Mouse (Mus musculus): ENCODE results near the gene Tlr5. TPM values are rescaled to one million over a fixed set of nuclear protein-coding genes. Genes with fewer than 3 reads are reported as not detected.

Gene Tlr5
- polyA plus RNA-seq, 1 experiment, result 2.7 TPM

GRCm38 (mm10) chr1:182961076-182961475 is 6.5 kb downstream of the Tlr5 start:
- Histone ChIP-seq H3K4me3 (ENCODE audit: insufficient read depth, low read length) (no peak overlapping the region), H3K4me1 (ENCODE audit: control insufficient read depth, insufficient read depth, low read length) (peaks cover 14% of the 10 kb centered on the region), H3K27ac (ENCODE audit: insufficient read depth, low read depth, low read length) (no peak overlapping the region)
- TF ChIP-seq POLR2A (IDR thresholded peaks at IDR 0.05; ENCODE audit: borderline replicate concordance, low read depth, low read length), result no peak
- TF ChIP-seq CTCF (IDR thresholded peaks at IDR 0.05; ENCODE audit: low read depth, low read length), result no peak

DNA sequence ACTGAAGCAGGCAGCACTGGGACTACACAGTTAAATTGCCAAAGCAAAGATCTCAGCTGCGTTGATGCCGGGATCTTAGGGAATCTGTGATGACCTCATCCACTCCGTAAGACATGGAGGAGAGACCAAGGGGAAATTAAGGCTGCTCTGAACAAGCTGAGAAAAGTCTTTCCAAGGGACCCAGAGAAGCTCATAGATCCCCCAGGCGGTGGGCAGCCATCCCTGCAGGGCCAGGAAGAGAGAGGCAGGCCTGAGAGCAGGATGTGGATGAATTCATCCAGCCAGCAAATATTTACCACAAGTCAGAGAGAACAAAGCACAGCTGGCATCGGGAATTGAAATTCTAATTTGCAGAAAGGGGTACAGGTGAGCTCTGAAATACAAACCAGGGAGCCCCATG is 8.7 kb downstream of the Tlr5 start:
- peaks cover 14% of the 10 kb centered on the region for H3K4me1 ChIP-seq (ENCODE audit: control insufficient read depth, insufficient read depth, low read length)
- H3K27ac ChIP-seq (ENCODE audit: insufficient read depth, low read depth, low read length), result no peak overlapping the region
- TF ChIP-seq POLR2A (IDR thresholded peaks at IDR 0.05; ENCODE audit: borderline replicate concordance, low read depth, low read length) (no peak), CTCF (IDR thresholded peaks at IDR 0.05; ENCODE audit: low read depth, low read length) (no peak)
- no peak overlapping the region for H3K4me3 ChIP-seq (ENCODE audit: insufficient read depth, low read length)

DNA sequence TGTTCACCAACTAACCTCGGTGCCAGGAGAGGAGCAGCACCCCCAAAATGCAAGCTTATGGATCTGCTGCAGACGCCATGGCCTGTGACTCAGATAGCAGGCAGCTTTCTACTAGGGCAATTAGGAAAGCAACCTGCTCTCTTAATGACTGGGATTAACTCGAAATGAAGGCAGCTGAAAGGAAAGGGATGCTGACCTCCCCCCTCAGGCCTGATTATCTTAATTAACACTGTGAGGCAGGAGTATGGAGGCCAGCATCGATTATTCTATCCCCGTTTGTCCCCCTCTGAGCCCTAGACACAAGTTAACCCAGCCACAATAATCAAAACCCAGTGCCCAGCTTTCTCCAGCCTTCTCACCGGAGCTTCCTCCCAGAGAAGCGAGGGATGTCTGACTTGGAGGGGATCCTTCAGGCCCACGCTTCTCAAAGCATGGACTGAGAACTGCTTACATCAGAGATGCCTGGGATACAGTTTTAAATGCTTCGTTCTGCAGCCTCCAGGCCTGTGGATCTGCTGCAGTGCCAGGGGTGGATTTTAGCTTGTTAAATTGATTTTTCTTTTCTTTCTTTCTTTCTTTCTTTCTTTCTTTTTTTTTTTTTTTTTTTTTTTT is 10.4 kb downstream of the Tlr5 start:
- Histone ChIP-seq H3K4me1 (ENCODE audit: control insufficient read depth, insufficient read depth, low read length) (peaks cover 7% of the 10 kb centered on the region), H3K4me3 (ENCODE audit: insufficient read depth, low read length) (no peak overlapping the region), H3K27ac (ENCODE audit: insufficient read depth, low read depth, low read length) (no peak overlapping the region)
- TF ChIP-seq POLR2A (IDR thresholded peaks at IDR 0.05; ENCODE audit: borderline replicate concordance, low read depth, low read length), result no peak
- TF ChIP-seq CTCF (IDR thresholded peaks at IDR 0.05; ENCODE audit: low read depth, low read length), result no peak

DNA sequence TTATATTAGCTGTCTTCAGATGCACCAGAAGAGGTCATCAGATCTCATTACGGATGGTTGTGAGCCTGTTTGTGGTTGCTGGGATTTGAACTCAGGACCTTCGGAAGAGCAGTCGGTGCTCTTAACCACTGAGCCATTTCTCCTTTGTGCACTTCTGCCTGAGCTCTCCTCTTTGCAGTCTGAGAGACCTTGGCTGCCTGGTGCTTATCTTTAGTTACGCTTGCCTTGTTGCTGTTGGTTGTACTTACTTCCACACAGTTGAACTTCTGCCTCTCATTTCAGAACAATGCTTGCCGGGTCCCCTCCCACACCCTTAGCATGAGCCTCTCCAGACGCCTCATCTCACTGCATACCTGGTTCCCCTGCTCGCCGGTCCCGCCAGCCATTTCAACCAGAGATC is 14.1 kb downstream of the Tlr5 start:
- H3K4me1 ChIP-seq (ENCODE audit: control insufficient read depth, insufficient read depth, low read length), result no peaks in the 10 kb centered on the region
- TF ChIP-seq CTCF (IDR thresholded peaks at IDR 0.05; ENCODE audit: low read depth, low read length), result no peak
- no peak for TF ChIP-seq POLR2A (IDR thresholded peaks at IDR 0.05; ENCODE audit: borderline replicate concordance, low read depth, low read length)
- no peak overlapping the region for H3K4me3 ChIP-seq (ENCODE audit: insufficient read depth, low read length)
- no peak overlapping the region for H3K27ac ChIP-seq (ENCODE audit: insufficient read depth, low read depth, low read length)

DNA sequence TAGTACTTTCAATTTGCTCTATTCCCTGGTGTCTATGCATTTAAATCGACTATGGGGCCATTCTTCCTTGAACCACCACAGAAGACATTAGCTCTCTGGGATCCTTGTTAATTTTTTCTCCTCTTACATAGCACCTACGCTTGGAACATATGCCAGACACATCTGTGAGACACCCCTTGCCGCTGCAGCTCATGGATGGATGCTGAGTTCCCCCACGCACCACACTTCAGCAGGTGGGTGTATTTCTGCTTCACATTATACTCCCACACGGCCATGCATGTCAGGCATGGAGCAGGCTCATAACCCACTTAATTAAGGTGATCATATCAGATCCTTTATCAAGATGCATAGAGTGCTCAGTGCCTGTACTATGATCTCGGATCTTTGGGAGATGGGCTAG is 17.7 kb downstream of the Tlr5 start:
- Histone ChIP-seq H3K27ac (ENCODE audit: insufficient read depth, low read depth, low read length) (no peak overlapping the region), H3K4me1 (ENCODE audit: control insufficient read depth, insufficient read depth, low read length) (no peaks in the 10 kb centered on the region), H3K4me3 (ENCODE audit: insufficient read depth, low read length) (no peak overlapping the region)
- no peak for TF ChIP-seq CTCF (IDR thresholded peaks at IDR 0.05; ENCODE audit: low read depth, low read length)
- TF ChIP-seq POLR2A (IDR thresholded peaks at IDR 0.05; ENCODE audit: borderline replicate concordance, low read depth, low read length), result no peak

DNA sequence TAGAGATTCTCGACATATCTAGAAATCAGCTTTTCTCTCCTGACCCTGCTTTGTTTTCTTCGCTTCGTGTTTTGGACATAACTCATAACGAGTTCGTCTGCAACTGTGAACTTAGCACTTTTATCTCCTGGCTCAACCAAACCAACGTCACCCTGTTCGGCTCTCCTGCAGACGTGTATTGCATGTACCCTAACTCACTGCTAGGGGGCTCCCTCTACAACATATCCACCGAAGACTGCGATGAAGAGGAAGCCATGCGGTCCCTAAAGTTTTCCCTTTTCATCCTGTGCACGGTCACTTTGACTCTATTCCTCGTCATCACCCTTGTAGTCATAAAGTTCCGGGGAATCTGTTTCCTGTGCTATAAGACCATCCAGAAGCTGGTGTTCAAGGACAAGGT is 20.2 kb downstream of the Tlr5 start:
- Histone ChIP-seq H3K27ac (ENCODE audit: insufficient read depth, low read depth, low read length) (no peak overlapping the region), H3K4me1 (ENCODE audit: control insufficient read depth, insufficient read depth, low read length) (no peaks in the 10 kb centered on the region), H3K4me3 (ENCODE audit: insufficient read depth, low read length) (no peak overlapping the region)
- TF ChIP-seq CTCF (IDR thresholded peaks at IDR 0.05; ENCODE audit: low read depth, low read length), result no peak
- no peak for TF ChIP-seq POLR2A (IDR thresholded peaks at IDR 0.05; ENCODE audit: borderline replicate concordance, low read depth, low read length)

GRCm38 (mm10) chr1:182980702-182981101 is 26.1 kb downstream of the Tlr5 start:
- Histone ChIP-seq H3K4me3 (ENCODE audit: insufficient read depth, low read length) (no peak overlapping the region), H3K4me1 (ENCODE audit: control insufficient read depth, insufficient read depth, low read length) (peaks cover 4% of the 10 kb centered on the region; the same call in 1 of the 2 replicates), H3K27ac (ENCODE audit: insufficient read depth, low read depth, low read length) (no peak overlapping the region)
- TF ChIP-seq CTCF (IDR thresholded peaks at IDR 0.05; ENCODE audit: low read depth, low read length) (no peak), POLR2A (IDR thresholded peaks at IDR 0.05; ENCODE audit: borderline replicate concordance, low read depth, low read length) (no peak)

- H3K27ac ChIP-seq (ENCODE audit: insufficient read depth, low read depth, low read length), result no peak overlapping the region
- no peak for TF ChIP-seq POLR2A (IDR thresholded peaks at IDR 0.05; ENCODE audit: borderline replicate concordance, low read depth, low read length)
- TF ChIP-seq CTCF (IDR thresholded peaks at IDR 0.05; ENCODE audit: low read depth, low read length), result no peak
- peak overlapping the region; percentile 16 for H3K4me3 ChIP-seq (ENCODE audit: insufficient read depth, low read length)
Measured at GRCm38 (mm10) chr1:182982995-182983394, 28.4 kb downstream of the Tlr5 start.

DNA sequence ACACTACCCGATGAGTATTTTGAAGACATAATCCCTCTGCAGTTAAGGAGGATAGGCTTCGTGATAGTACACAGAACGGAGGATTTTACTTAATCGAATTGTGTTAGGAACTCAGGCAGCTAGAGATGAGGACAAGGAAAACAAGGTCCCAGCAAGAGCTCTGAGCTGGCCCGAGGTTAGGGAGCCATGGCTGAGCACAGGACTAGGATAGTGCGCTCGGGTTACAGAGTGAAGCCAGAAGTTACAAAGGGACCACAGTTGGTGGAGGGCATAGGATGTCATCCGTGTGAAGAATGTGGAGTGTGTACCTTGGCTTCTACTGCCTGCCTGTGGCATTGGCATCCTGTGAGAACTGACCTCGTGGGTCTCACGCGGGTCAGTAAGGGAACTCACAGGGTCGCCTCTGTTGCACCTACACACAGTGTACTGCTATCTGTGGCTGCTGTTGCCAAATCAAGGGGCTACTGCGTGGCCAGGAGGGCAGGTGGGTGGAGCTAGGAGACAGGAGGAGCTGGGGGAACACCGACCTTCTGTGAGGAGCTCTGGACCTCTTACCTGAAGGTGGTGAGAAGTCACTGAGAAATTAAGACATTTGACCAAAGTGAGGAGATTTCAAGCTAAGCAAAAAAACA is 29.0 kb downstream of the Tlr5 start:
- no peak overlapping the region for H3K27ac ChIP-seq (ENCODE audit: insufficient read depth, low read depth, low read length)
- H3K4me3 ChIP-seq (ENCODE audit: insufficient read depth, low read length), result no peak overlapping the region
- TF ChIP-seq CTCF (IDR thresholded peaks at IDR 0.05; ENCODE audit: low read depth, low read length) (no peak), POLR2A (IDR thresholded peaks at IDR 0.05; ENCODE audit: borderline replicate concordance, low read depth, low read length) (no peak)

More at GRCm38 (mm10) chr1:182982995-182983394, 28.4 kb downstream of the Tlr5 start:
- peaks cover 7% of the 10 kb centered on the region for H3K4me1 ChIP-seq (ENCODE audit: control insufficient read depth, insufficient read depth, low read length)

DNA sequence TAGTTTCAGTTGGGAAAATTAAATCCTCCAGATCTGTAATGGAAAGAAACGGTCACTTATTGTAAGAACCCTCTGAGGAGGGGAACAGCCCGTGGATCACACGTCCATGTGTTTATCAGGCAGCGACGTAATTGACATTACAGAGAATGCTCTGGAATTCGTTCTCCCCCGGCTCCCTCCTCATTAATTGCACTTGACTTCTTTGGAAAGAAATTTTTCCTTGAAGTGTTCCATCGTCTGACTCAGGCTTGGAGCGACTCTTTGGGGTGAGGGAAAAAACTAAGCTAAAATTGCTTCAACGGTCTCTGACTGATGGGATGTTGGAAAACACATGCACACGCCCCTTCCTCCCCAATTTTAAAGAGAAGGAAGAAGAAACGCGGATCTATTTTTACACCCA is 31.7 kb downstream of the Tlr5 start:
- Histone ChIP-seq H3K4me1 (ENCODE audit: control insufficient read depth, insufficient read depth, low read length) (peaks cover 7% of the 10 kb centered on the region), H3K4me3 (ENCODE audit: insufficient read depth, low read length) (no peak overlapping the region), H3K27ac (ENCODE audit: insufficient read depth, low read depth, low read length) (no peak overlapping the region)
- no peak for TF ChIP-seq POLR2A (IDR thresholded peaks at IDR 0.05; ENCODE audit: borderline replicate concordance, low read depth, low read length)
- TF ChIP-seq CTCF (IDR thresholded peaks at IDR 0.05; ENCODE audit: low read depth, low read length), result no peak

More for the DNA sequence above, 29.0 kb downstream of the Tlr5 start:
- H3K4me1 ChIP-seq (ENCODE audit: control insufficient read depth, insufficient read depth, low read length), result peaks cover 7% of the 10 kb centered on the region
